Comparison of ENCODE assay signal across 8 mouse cellular contexts in the genomic region with DNA sequence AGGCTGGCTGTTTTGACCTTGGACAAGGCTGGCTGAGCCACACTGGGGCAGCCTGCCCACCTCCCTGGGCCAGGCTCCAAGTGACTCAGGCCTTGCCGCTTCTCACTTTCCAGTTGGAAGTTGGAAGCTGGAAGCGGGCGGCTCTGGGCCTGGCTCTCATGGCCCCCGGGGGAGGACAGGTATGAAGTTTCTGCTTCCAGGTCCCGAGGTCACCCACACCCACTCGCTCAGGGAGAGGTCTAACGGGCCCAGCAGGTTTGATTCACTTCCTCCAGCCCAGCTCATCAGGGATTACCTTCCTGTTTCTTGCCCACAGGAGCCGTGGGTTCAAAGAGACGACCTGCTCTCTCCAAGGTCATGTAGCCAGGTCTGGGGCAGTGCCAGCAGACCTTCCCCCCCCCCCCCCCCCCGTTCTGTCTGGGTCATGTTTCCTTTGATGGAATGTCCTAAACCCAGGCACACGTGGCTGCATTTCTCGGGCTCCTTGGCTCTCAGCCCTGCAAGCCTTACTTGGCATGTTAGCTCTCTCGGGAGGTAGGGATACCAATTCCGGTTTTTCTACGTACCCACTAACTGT. TPM values are rescaled to one million over a fixed set of nuclear protein-coding genes. Genes with fewer than 3 reads are reported as not detected.
DNase-seq lines count a peak whose midpoint lies in the region; ATAC-seq lines count a peak whose summit lies in the region.

No protein-coding gene starts in this region.

- no peak overlapping the region for H3K4me3 ChIP-seq in limb, embryonic 15.5 days
- no peak overlapping the region for H3K4me3 ChIP-seq in stomach, embryonic 16.5 days (replicated peaks; ENCODE audit: low read length)

- no peak for ATAC-seq in limb, embryonic 15.5 days (ENCODE audit: insufficient number of reproducible peaks, low FRiP score, low TSS enrichment, low read depth)
- no peak for ATAC-seq in stomach, embryonic 16.5 days (ENCODE audit: insufficient read depth, low FRiP score)

- peak; percentile 72 for DNase-seq in cerebellum, adult 11-12 months
- no peak for DNase-seq in cerebellum, postnatal 4 days (ENCODE audit: low spot score in 2 of 2)
- peak; percentile 95 for DNase-seq in adrenal gland, postnatal 10 days
- DNase-seq in fat pad, adult 2 months (ENCODE audit: extremely low read depth, low read depth, low spot score): peak; percentile 97
- DNase-seq in heart, postnatal 4 days: peak; percentile 85
- DNase-seq in left cerebral cortex, adult 18-20 months (ENCODE audit: low spot score in 2 of 2): no peak

- WGBS in limb, embryonic 15.5 days: 9% methylated on average over 15 of the region's 15 CpGs
- WGBS in stomach, embryonic 16.5 days: 22% methylated on average over 15 of the region's 15 CpGs

- peak overlapping the region; percentile 83 for H3K27ac ChIP-seq in limb, embryonic 15.5 days
- peak overlapping the region; percentile 90 for H3K27ac ChIP-seq in stomach, embryonic 16.5 days (ENCODE audit: low read length)

- H3K27me3 ChIP-seq in limb, embryonic 15.5 days: peaks cover 3% of the 10 kb centered on the region; the same call in 1 of the 2 replicates
- H3K27me3 ChIP-seq in stomach, embryonic 16.5 days (ENCODE audit: control insufficient read depth, insufficient read depth, low read length): no peaks in the 10 kb centered on the region

- H3K4me1 ChIP-seq in limb, embryonic 15.5 days: peaks cover 57% of the 10 kb centered on the region
- H3K4me1 ChIP-seq in stomach, embryonic 16.5 days (ENCODE audit: control insufficient read depth, insufficient read depth, low read length): peaks cover 44% of the 10 kb centered on the region

- peak overlapping the region; percentile 2; the same call in 1 of the 2 replicates for H3K4me2 ChIP-seq in limb, embryonic 15.5 days
- H3K4me2 ChIP-seq in stomach, embryonic 16.5 days (ENCODE audit: low read depth, low read length): 0 out of 2 replicates have a peak overlapping the region, but pooled peaks have one; percentile 13

- no peak overlapping the region for H3K9ac ChIP-seq in limb, embryonic 15.5 days
- peak overlapping the region; percentile 56 for H3K9ac ChIP-seq in stomach, embryonic 16.5 days (ENCODE audit: low read length)

- H3K36me3 ChIP-seq in limb, embryonic 15.5 days: no peaks in the 10 kb centered on the region
- no peaks in the 10 kb centered on the region for H3K36me3 ChIP-seq in stomach, embryonic 16.5 days (ENCODE audit: control insufficient read depth, insufficient read depth, low read length)

- H3K9me3 ChIP-seq in limb, embryonic 15.5 days: no peaks in the 10 kb centered on the region
- H3K9me3 ChIP-seq in stomach, embryonic 16.5 days (replicated peaks; ENCODE audit: control insufficient read depth, low read length): no peaks in the 10 kb centered on the region

RNA-seq across cellular contexts. Expression of a gene that starts 39.3 kb away (rescaled TPM):
- total RNA-seq in adrenal gland, postnatal 10 days (2021): 100 to 1,000 TPM; 175 to 192 TPM
- total RNA-seq in heart, postnatal 4 days (2021): 100 to 1,000 TPM; 204 to 207 TPM
- polyA plus RNA-seq in limb, embryonic 15.5 days (2015; fragmentation: Nextera tagmentation; extraction: Ambion mirVana): 52.4 and 53.0 TPM in 2 replicates
- 50.1 and 57.9 TPM in 2 replicates for polyA plus RNA-seq in stomach, embryonic 16.5 days (2015; fragmentation: Nextera tagmentation; extraction: Ambion mirVana)
- total RNA-seq in left cerebral cortex, adult 18-20 months (2021): 10 to 100 TPM; 64.4 to 71.4 TPM

Comparison
In these comparisons a context has a peak if more than half of its experiments do, and no peak if none do; other contexts are left out.
1. DNase-seq: peak in cerebellum, adult 11-12 months (single experiment), adrenal gland, postnatal 10 days (single experiment), fat pad, adult 2 months (single experiment) and heart, postnatal 4 days (single experiment); none in cerebellum, postnatal 4 days (0 of 2) and left cerebral cortex, adult 18-20 months (0 of 2).